Mouse (Mus musculus) NIH3T3 (cell line): ENCODE data around the gene Iqsec1.

Experiments used
- DNase-seq: peaks from one replicate; pipeline ENCODE4 v3.0.0-alpha.2; 2012; ENCODE audit warnings: low read depth

The Iqsec1 gene

DNA sequence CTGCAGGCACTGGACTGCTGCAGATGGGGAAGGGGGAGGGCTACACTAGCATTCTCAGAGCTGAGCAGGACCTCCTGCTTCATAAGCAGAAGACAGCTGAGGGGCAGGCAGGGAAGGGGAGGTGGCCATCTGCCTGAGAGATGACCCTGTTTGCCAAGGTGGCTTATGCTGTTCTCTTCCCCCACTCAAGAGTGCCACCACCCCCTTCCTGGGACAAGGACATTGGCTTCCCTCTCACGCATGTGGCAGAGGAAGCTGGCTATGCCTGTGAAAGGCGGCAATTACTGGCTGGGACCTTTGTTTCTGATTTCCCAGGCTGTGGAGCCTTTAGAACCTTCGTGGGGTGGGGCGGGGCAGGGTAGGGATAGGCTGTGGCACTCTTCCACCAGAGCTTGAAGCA is 204.5 kb downstream of the Iqsec1 start:
- no peak for DNase-seq

DNA sequence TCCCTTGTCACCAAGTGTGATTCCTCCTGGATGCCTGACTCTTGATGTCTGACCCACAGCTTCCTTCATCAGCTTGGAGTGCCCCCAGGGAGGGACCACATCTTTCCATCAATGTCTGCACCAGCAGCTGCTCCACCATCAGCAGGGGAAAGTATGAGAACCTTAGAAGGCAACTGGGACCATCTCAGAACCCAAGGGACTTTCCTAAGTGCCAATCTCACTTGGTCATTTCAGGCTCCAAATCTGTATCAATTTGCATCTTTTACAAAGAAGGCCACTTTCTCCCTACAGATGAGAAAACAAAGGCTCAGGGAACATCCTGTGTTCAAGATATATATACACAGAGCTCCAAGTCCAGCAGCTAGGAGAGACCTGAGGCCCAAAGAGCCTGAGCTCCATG is 205.3 kb downstream of the Iqsec1 start:
- DNase-seq = no peak

DNA sequence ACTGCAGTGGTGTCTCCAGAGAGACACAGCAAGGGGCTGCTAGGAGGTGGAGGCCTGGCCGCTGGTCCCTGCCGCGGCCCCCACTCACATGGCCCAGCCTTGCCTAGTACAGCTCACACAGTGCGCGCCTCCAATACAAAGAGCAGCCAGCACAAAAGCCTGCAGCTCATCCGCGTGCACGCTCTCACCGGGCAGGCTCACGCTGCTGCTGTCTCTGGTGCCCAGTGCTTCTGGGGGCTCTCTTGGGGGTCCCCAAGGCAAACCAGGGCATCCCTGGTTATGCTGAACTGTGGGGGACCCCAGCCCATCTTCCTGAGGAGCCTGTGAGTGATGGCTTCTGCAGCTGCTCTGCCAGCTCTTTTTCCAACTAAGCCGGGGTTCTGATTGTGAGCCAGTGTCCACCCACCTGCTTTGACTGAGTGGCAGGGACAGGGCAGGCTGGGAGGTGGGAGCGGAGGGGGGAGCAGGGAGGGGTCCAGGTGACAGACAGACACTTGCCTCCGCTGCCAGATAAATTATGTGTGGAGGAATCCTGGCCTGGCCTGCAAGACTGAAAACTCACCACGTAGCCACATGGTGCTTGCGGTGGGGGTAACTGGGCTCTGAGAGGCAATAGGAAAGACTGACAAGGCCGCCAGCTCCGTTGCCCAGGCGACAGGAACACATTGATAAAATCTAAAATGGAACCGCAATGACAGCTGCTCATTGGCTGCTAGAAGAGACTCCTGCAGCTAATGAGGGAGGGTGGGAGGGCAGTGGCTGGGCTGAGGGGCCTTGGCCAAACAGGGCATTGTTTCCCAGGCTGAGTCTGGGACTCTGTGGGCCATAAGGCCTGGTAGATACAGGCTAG is 206.3 kb downstream of the Iqsec1 start:
- peak; percentile 39 for DNase-seq

DNA sequence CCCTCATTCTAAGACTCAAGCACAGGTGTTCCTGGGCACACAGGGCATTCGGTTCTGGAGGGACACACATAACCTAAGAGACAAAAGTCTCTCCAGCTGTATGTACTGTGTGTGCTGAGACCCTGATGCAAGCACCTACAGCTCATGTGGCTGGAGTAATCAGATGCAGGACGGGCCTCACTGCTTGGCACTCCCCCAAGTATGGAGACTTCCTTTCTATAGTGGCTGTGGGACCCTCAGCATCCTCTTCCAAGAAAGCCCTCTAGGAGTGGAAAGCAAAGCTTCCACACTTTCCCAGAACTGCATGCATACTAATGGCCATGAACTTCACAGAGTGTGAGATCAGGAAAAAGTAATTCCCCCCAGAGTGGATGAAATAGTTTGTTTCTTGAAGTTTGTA is 208.0 kb downstream of the Iqsec1 start:
- no peak for DNase-seq

DNA sequence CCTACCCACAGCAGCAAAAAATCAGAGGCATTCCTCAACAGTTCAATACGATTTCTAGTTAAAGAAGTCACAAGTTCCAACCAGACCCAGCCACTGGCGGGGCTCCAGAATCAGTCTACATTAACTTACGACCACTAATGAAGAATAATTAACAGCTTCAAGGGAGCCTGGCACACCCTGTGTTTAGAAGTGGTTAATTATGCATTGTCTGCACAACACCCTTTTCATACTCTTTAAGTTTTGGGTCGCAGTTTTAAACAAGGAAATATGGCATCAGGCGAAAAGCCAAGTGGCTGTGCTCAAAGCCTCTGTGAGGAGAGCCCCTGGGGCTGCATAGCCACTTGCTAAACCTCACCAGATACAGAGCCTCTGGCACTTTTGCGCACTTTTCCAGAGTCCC is 209.6 kb downstream of the Iqsec1 start:
- DNase-seq = no peak

DNA sequence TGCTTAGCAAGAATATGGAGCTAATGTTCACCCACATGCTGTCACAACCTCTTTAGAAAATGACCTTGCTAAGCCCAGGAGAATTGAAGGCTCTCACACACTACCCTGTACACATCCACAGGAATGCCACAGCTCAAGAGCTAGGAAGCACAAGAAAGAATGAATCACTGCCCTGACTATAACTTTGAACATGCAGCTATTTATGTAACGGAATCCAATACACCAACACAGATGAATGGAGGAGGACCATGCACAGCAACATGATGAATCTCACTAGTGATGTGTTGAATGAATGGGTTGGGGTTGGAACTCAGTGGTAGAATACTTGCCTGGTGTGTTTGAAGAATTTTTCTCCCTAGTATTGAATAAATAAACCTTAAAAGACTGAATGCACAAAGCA is 211.2 kb downstream of the Iqsec1 start:
- peak; percentile 76 for DNase-seq

DNA sequence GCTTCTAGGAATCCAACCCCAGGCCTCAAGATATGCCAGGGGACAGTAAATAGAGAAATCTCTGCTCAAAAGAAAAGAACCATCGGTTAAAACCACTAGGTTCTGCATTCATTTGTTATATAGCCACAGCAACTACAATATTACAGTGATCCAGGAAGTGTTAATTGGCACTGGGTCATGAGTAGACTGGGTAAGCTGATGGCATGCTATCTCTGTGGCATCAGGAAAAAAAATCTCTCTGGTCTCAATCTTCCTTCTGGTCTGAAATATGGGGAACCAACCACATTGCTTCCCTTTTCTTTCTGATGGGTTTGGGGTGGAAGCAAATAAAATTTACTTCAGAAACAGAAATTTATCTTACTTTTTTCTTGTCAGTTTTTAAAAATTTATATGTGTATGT is 212.9 kb downstream of the Iqsec1 start:
- no peak for DNase-seq

DNA sequence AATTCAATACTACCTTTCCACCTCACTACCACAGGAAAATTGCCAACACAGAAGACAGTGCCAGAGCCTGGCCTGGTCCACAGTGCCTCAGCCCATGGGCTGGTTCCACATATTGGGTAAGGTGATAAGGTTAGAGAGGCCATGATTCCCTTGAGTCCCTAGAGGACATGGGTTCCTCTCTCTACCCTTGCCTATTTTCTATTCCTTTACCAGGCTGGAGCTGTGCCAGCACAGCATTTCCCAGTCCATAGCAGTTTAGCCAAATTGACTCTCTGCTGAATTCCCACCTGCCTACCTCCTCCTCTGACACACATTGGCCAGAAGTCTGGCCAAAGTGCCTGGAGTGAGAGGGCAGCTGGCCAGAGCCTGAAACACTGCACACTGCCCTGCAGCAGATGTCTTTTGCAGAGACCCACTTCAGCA is 214.7 kb downstream of the Iqsec1 start:
- peak; percentile 75 for DNase-seq

DNA sequence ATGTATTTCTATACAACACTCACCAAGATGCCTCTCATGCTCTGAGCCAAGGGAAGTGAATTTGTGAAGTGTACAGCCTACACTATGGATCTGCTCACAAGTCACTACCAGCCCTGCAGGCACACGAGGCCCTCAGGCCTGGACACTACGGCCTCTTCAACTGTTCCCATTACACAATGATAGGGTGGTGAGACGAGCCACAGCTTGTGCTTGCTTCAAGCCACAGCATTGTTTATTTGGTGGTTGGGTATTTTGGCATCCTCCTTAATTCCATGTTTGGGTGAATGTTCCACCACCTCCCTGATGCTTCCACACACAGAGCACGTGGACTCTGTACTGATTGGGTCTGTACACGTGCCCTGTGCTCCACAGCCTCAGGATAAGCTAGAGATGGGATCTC is 216.4 kb downstream of the Iqsec1 start:
- no peak for DNase-seq

DNA sequence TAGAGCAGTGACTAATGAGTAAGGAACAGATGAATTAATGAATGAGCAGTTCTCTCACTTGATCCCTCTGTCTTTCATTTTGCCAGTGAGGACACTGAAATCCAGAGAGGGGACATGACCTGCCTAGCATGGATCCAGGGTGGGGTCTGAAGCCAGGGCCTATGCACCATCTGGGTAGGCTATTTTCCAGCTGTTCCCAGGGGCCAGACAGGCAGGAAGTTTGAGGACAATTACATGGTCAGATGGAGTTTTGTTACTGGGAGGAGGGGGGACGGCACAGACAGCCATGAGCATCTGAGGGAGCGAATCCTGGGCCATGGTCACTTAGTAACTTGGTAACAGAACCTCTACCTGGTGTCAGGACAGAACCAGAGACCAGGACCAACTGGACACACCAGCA is 220.0 kb downstream of the Iqsec1 start:
- DNase-seq = no peak

DNA sequence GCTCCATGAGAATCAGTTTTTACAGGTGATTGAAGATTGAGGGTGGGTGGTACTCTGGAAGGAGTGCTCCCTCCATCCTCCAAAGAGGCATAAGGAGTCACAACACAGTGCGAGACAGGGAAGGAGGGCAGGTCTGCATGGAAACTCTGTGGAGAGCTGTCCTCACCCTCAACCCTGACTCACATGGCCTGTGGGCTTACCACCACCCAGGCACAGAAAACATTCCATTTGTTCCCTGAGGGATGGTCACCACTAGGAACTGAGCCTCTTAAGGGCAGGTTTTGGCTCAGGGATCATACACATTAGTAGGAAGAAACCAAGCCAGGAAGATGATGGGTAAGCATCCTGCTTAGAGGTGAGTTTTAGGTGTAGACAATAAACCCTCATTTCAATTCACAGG is 220.6 kb downstream of the Iqsec1 start:
- peak; percentile 77 for DNase-seq

DNA sequence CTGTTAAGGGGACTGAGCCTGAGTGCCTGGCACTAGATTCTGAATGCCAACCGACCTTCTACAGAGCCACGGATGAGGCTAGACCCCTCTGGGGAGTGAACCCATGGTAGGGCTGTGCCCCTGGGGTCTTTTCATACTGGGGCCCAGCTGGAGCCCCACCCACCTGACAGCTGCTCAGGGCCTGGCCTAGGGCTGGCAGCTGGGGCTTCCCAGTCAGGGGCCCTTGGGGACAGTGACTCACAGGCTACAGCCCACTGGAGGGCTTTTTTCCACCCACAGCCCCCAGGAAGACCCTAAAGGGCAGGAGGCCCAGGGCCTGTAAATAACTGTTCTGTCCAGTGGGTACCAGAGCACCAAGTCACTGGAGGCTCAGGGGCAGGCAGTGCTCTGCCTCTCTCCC is 223.7 kb downstream of the Iqsec1 start:
- DNase-seq = peak; percentile 62

DNA sequence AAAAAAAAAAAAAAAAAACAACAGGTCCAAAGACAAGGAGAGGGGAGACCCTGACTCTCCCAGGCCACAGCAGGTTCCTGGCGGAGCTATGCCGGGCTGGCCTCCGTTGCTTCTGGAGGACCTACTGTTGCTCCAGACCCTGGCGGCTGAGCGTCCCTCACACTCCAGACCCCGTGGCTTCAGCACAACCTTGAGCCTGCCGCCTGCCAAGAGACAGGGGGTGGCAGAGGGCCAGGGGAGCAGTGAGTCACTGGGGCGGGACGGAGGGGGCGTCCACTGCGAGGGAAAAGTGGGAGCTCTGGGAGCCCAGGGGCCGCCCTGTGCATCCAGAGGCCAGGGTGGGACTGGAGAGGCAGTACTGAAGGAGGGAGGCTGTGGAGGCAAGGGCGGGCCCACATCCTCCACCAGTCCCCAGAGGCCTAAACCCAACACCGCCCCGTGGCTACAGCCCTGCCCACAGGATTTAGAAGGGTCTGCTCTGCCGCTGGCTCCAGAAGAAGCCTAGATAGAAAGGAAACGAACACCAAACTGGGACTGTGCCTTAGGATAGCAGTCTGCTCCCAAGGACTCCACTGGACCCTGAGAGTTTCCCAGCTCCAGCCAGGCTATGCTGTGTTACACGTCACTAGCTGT is 224.4 kb downstream of the Iqsec1 start:
- peak; percentile 97 for DNase-seq

DNA sequence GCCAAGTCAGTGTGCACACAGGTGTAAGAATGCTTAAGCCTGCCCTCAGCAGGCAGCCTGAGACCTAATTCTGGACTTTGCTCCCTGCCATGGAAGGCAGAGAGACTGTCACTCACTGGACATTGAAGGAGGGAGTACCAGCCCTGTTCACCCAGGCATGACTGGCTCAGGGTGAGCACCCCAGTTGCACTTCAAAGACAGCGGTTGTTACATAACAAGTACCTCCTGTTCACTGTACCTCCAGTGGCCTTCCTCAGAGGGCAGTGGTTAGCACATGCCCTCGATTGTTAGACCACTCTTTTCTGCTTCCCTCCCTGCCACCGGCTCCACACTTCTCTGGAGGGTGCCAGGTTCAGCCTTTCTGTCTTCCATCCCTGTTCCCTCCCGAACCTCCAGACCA is 225.2 kb downstream of the Iqsec1 start:
- DNase-seq = no peak

DNA sequence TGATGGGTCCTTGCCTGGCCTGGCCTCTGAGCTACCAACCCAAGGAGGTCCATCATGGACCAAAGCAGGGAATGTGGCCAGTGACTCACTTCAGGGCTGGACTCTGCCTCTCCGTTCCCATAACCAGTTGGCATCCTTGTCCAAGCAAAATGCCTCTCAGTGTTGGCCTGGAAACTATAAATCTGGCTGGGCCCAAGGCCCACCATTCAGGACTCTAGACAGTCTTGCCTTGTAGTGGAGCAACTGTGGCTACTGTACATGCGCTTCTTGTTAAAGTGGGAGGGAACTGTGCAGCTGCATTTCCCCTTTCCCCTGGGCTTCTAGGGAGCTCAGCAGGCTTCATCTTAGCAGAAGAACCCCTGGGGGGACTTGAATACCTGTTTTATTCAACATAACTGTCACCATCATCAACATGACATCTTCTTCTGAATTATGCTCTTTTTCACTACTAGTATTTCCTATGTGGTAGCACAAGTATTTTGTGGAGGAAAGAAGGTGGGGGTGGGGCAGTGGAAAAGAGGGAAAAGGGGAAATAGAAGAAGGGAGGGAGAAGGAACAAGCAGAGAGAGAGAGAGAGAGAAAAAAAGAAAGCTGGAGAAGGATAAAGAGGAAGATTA is 226.3 kb downstream of the Iqsec1 start:
- DNase-seq = peak; percentile 80

DNA sequence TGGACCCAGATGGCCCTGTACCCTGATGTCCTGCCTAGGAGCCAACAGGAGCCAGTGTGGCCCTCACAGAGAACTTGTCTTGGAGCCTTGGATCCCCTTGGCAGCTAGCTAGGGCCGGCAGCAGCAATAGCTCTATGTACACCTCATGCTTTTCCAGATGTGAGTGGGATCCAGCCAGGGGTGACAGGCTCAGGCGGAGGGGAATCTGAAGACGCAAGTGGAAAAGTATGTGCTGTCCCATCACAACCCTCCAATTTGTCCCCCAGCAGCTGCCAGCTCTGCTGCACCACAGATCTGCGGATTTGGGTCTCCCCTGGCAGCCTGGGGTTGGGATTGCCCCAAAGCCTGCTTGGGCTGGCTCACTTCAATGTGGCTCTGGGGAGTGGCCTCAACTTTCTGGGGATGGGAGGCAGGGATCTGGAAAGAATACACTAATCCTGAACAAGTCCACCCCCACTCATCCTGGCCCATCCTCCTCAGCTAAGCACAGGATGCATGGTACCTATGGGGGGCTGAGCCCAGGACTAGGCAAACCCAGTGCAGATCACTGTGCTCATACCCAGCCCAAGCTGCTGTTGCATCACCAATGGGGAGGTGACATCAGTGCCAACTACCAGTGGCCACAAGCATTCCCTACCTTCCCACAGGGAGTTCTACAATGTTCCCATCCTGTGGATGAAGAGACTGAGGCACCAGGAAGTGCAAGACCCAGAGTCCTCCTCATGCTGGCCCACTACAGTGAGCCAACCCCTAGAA is 227.0 kb downstream of the Iqsec1 start:
- peak; percentile 71 for DNase-seq

DNA sequence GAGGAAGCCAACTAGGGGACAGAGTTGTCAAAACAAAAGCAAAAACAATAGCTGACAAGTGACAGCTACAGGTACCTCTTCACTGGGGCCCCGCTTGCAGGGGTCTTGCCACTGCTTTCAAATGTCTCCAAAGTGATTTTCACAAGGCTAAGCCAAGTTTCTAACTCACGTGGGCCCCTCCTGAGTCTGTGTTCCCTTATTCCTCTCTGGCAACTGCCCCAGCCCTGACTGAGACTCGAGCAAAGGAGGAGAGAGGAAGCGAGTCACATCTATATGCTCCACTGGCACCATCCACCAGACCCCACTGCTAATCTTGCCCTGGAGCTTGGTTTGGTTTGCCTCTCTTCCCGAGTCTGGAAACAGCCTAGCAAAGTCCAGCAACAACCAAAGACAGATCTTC is 227.6 kb downstream of the Iqsec1 start:
- peak; percentile 77 for DNase-seq

DNA sequence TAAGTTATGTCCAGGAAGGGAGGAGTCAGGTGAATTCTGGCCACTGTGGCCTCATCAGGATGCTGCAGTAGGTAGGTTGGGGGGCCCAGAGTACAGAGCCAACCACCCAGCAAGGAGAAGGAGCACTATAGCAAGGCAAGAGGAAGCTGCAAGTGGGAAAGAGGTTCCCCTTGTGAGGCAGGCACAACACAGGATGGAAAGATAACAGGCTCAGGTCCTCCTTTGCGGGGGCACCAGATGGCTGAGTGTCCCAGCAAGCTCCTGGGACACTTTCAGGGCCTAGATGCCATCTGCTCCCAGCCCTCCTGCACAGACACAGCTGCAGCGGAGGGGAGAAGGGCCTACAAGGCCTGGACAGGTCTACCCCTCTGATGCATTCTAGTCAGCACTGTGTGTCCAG is 228.7 kb downstream of the Iqsec1 start:
- DNase-seq = no peak

DNA sequence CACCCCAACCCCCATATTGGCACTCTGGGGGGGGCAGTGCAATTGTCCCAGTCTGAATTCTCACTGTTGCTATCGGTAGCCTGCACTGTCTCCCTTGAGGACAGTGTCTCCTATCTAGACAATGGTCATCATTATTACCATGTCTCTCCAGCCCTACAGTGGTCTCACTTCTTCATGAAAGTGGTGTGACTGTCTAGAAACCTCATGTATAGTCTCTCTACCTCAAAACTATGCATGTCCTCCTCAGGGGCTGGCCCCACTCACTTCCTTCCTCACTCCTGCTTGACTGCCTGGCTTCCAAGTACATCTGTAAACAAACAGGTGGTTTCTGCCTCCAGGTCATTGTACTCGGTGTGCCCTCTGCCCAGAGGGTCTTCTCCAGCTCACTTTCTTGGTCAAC is 230.3 kb downstream of the Iqsec1 start:
- DNase-seq = no peak

DNA sequence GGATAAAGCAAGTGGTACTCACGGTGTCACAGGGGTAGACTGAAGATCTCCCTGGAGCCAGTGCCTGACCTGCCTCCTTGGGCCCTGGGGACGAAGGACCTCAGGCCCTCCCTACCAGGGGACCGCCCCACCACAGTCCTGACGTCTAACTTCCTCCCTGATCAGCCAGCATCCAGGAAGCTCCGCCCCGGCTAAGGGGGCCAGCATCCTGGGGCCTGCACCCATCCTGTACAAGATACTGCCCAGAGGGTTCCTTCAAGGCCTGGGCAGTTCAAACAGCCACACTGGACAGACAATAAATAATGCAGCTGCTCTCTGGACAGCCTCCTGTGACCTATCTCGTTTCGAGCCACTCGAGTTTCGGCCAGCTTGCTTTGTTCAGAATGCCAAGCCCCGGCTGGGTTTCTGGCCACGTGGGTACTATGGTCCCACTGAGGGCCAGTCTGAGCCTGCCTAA is 231.0 kb downstream of the Iqsec1 start:
- DNase-seq = no peak

DNA sequence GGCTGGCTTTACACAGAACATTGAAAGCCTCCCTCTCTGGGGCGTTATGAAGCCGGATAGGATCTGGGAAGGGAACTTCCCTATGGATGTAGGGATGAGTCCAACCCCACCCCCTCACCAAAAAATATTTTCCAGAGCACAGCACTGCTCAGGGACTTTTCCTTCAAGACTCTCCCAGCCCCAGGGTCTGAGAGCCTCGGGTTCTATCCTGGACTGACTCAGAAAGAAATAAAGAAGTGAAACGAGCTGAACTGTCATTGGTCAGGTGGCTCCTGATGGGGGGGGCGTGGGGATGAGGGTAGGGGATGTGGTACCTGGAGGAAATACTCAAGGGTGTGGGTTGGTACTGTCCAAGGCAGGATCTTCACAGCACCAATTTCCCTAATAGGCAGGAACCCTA is 231.9 kb downstream of the Iqsec1 start:
- no peak for DNase-seq

DNA sequence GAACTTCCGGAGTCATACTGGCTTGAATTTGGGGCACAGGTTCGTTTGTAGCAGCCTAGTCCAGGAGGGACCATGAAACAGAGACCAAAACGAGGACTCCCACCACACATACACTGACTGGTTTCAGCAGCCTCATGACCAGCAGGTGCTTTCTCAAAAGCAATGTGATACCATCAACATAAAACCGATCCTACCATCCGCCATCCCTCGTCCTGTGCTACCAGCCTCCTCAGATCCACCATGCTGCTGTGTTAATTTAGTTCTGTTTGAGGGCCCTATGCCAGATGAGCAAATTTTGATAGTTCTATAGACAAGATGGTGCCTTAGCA is 232.9 kb downstream of the Iqsec1 start:
- DNase-seq = no peak
